Comparison of ENCODE assay signal across 15 mouse cellular contexts in genomic region chr7:133743611-133744010, GRCm38 (mm10). TPM values are rescaled to one million over a fixed set of nuclear protein-coding genes. Genes with fewer than 3 reads are reported as not detected.
DNase-seq lines count a peak whose midpoint lies in the region; ATAC-seq and TF ChIP-seq lines count a peak whose summit lies in the region.
"Had no signal": no experiment of that assay in that cellular context is flagged by ENCODE, and none has a peak within 500 bp of the region (broad histone marks: within the 10 kb centered on the region; RNA-seq: fewer than 3 reads in every experiment).

No protein-coding gene starts in this region.

- ATAC-seq in forebrain, embryonic 14.5 days = no peak
- ATAC-seq in forebrain, embryonic 12.5 days (ENCODE audit: low FRiP score) = no peak
- no peak for ATAC-seq in heart, embryonic 15.5 days (replicated peaks; ENCODE audit: insufficient number of reproducible peaks, insufficient read depth, low FRiP score, low read depth)
- no peak for ATAC-seq in megakaryocyte-erythroid progenitor cell, adult 5-6 weeks (replicated peaks; ENCODE audit: low FRiP score, low TSS enrichment, poor library complexity, severe bottlenecking)

- H3K27ac ChIP-seq in forebrain, embryonic 14.5 days (ENCODE audit: low read depth, low read length) = no peak overlapping the region; the same call in 1 of the 2 replicates
- H3K27ac ChIP-seq in forebrain, embryonic 12.5 days = no peak overlapping the region
- H3K27ac ChIP-seq in heart, embryonic 15.5 days = peak overlapping the region; percentile 85
- no peak overlapping the region for H3K27ac ChIP-seq in MEL (ENCODE audit: control insufficient read depth, low read depth, low read length)
- H3K27ac ChIP-seq: embryonic facial prominence, embryonic 15.5 days; hindbrain, embryonic 12.5 days; liver, embryonic 15.5 days; neural tube, embryonic 12.5 days had no signal

- peaks cover 52% of the 10 kb centered on the region for H3K36me3 ChIP-seq in forebrain, embryonic 14.5 days (ENCODE audit: control insufficient read depth, insufficient read depth, low read length)
- peaks cover 48% of the 10 kb centered on the region for H3K36me3 ChIP-seq in forebrain, embryonic 12.5 days (replicated peaks)
- peaks cover 8% of the 10 kb centered on the region; the same call in 1 of the 2 replicates for H3K36me3 ChIP-seq in heart, embryonic 15.5 days
- peaks cover 0 to 3% of the 10 kb centered on the region in 2 experiments; a peak in 2 of 4 replicates for H3K36me3 ChIP-seq in MEL (ENCODE audit: control insufficient read depth in 1 of 2, insufficient read depth in 2 of 2, low read length in 2 of 2)
- H3K36me3 ChIP-seq: liver, embryonic 15.5 days had no signal

- no peak overlapping the region for H3K4me3 ChIP-seq in forebrain, embryonic 14.5 days (ENCODE audit: low read depth, low read length)
- no peak overlapping the region for H3K4me3 ChIP-seq in forebrain, embryonic 12.5 days (replicated peaks)
- H3K4me3 ChIP-seq in heart, embryonic 15.5 days = no peak overlapping the region
- H3K4me3 ChIP-seq in MEL (ENCODE audit: control insufficient read depth in 1 of 2, insufficient read depth in 1 of 2, low read depth in 2 of 2, low read length in 2 of 2) = no peak overlapping the region
- H3K4me3 ChIP-seq: embryonic facial prominence, embryonic 15.5 days; hindbrain, embryonic 12.5 days; liver, embryonic 15.5 days; neural tube, embryonic 12.5 days had no signal

- no peak for TF ChIP-seq POLR2A in MEL (IDR thresholded peaks at IDR 0.05; ENCODE audit: control insufficient read depth in 1 of 2, insufficient read depth in 1 of 2, low read depth in 1 of 2, low read length in 2 of 2, poor library complexity in 1 of 2)
- no peak for TF ChIP-seq POLR2A in brain, embryonic 14.5 days (IDR thresholded peaks at IDR 0.05; ENCODE audit: borderline replicate concordance, extremely low read depth, insufficient read depth, insufficient read length, poor library complexity, severe bottlenecking)

- 42% methylated on average over 4 of the region's 4 CpGs for WGBS in forebrain, embryonic 14.5 days
- WGBS in forebrain, embryonic 12.5 days = 79% methylated on average over 4 of the region's 4 CpGs
- 28% methylated on average over 4 of the region's 4 CpGs for WGBS in heart, embryonic 15.5 days

- H3K79me2 ChIP-seq in MEL (ENCODE audit: control insufficient read depth, insufficient read depth, low read length, poor library complexity) = no peaks in the 10 kb centered on the region

- no peak for TF ChIP-seq RAD21 in MEL (IDR thresholded peaks at IDR 0.05; ENCODE audit: low read depth, low read length)

- no peak for TF ChIP-seq EP300 in MEL (IDR thresholded peaks at IDR 0.05; ENCODE audit: low read depth in 1 of 2, low read length in 2 of 2)

- peak; percentile 73 for DNase-seq in forebrain, embryonic 14.5 days (ENCODE audit: low spot score)
- no peak for DNase-seq in heart, adult 8-10 months (ENCODE audit: low spot score)
- DNase-seq in MEL (ENCODE audit: low read depth, low spot score) = no peak
- peak; percentile 87 for DNase-seq in brain, embryonic 14.5 days (ENCODE audit: low read depth)
- DNase-seq: cerebellum, postnatal 36 days; kidney, adult 9 months; right cerebral cortex, postnatal 14 days; thymus, postnatal 4 days had no signal

- peaks cover 9% of the 10 kb centered on the region; the same call in 1 of the 2 replicates for H3K4me1 ChIP-seq in forebrain, embryonic 14.5 days (ENCODE audit: control insufficient read depth, insufficient read depth, low read length)
- H3K4me1 ChIP-seq in forebrain, embryonic 12.5 days = no peaks in the 10 kb centered on the region
- peaks cover 46% of the 10 kb centered on the region for H3K4me1 ChIP-seq in heart, embryonic 15.5 days (replicated peaks)
- no peaks in the 10 kb centered on the region; a peak in 1 of 4 replicates for H3K4me1 ChIP-seq in MEL (ENCODE audit: control insufficient read depth in 1 of 2, insufficient read depth in 2 of 2, low read length in 2 of 2)
- H3K4me1 ChIP-seq: embryonic facial prominence, embryonic 15.5 days; hindbrain, embryonic 12.5 days; liver, embryonic 15.5 days; neural tube, embryonic 12.5 days had no signal

- no peak for TF ChIP-seq CTCF in MEL (IDR thresholded peaks at IDR 0.05 in 2 of 3, conservative IDR thresholded peaks at IDR 0.05 in 1 of 3; ENCODE audit: control insufficient read depth in 1 of 3, insufficient read depth in 1 of 3, low read depth in 2 of 3, low read length in 3 of 3, poor library complexity in 1 of 3, severe bottlenecking in 1 of 3)
- TF ChIP-seq CTCF in brain, embryonic 14.5 days (IDR thresholded peaks at IDR 0.05; ENCODE audit: borderline replicate concordance, extremely low read depth, insufficient read depth, insufficient read length) = no peak

- no peak overlapping the region for H3K9ac ChIP-seq in forebrain, embryonic 14.5 days (ENCODE audit: low read length)
- H3K9ac ChIP-seq in forebrain, embryonic 12.5 days = no peak overlapping the region
- peak overlapping the region; percentile 24; the same call in 1 of the 2 replicates for H3K9ac ChIP-seq in heart, embryonic 15.5 days
- H3K9ac ChIP-seq in MEL (ENCODE audit: control insufficient read depth, low read depth, low read length, poor library complexity, severe bottlenecking) = no peak overlapping the region
- H3K9ac ChIP-seq: embryonic facial prominence, embryonic 15.5 days; hindbrain, embryonic 12.5 days; liver, embryonic 15.5 days; neural tube, embryonic 12.5 days had no signal

- H3K27me3 ChIP-seq in forebrain, embryonic 14.5 days (replicated peaks; ENCODE audit: control insufficient read depth, insufficient read depth, low read length) = no peaks in the 10 kb centered on the region
- H3K27me3 ChIP-seq in forebrain, embryonic 12.5 days = no peaks in the 10 kb centered on the region
- no peaks in the 10 kb centered on the region for H3K27me3 ChIP-seq in heart, embryonic 15.5 days
- no peaks in the 10 kb centered on the region for H3K27me3 ChIP-seq in MEL (ENCODE audit: control insufficient read depth in 1 of 2, insufficient read depth in 2 of 2, low read length in 2 of 2)
- H3K27me3 ChIP-seq: embryonic facial prominence, embryonic 15.5 days; hindbrain, embryonic 12.5 days; liver, embryonic 15.5 days; neural tube, embryonic 12.5 days had no signal

- no peaks in the 10 kb centered on the region for H3K9me3 ChIP-seq in forebrain, embryonic 14.5 days (replicated peaks; ENCODE audit: control insufficient read depth, low read length)
- H3K9me3 ChIP-seq in forebrain, embryonic 12.5 days = no peaks in the 10 kb centered on the region
- no peaks in the 10 kb centered on the region for H3K9me3 ChIP-seq in heart, embryonic 15.5 days (replicated peaks)
- H3K9me3 ChIP-seq in MEL (replicated peaks; ENCODE audit: insufficient read depth, low read length) = no peaks in the 10 kb centered on the region
- H3K9me3 ChIP-seq: embryonic facial prominence, embryonic 15.5 days; hindbrain, embryonic 12.5 days; liver, embryonic 15.5 days; neural tube, embryonic 12.5 days had no signal

- H3K4me2 ChIP-seq in forebrain, embryonic 14.5 days (ENCODE audit: low read length) = no peak overlapping the region
- H3K4me2 ChIP-seq in forebrain, embryonic 12.5 days = no peak overlapping the region
- H3K4me2 ChIP-seq in heart, embryonic 15.5 days = no peak overlapping the region
- H3K4me2 ChIP-seq: embryonic facial prominence, embryonic 15.5 days; hindbrain, embryonic 12.5 days; liver, embryonic 15.5 days; neural tube, embryonic 12.5 days had no signal

RNA-seq across cellular contexts. Expression of gene Fank1, which starts 33.0 kb away (rescaled TPM):
- polyA plus RNA-seq in forebrain, embryonic 14.5 days (2014; fragmentation: Nextera tagmentation; extraction: Ambion mirVana) = 4.2 and 4.5 TPM in 2 replicates
- 1.5 TPM in 2 replicates for polyA plus RNA-seq in forebrain, embryonic 12.5 days (2016; fragmentation: Nextera tagmentation; extraction: Ambion mirVana)
- polyA plus RNA-seq in heart, embryonic 15.5 days (2015; fragmentation: Nextera tagmentation; extraction: Ambion mirVana) = 0.18 and 0.19 TPM in 2 replicates
- not detected for total RNA-seq in heart, adult 8-10 months (2022)
- total RNA-seq in MEL (2012; rRNA removed) = 0.88 and 1.8 TPM in 2 replicates
- polyA plus RNA-seq in MEL (2012; ENCODE audit: insufficient read depth in 1 of 2, insufficient read length in 2 of 2, low read depth in 1 of 2, low replicate concordance in 2 of 2, missing spikeins in 1 of 2) = under 1 TPM in 1 of 2 experiments, not detected in 1; 0.17 TPM
- polyA plus RNA-seq in brain, embryonic 14.5 days (2012; rRNA removed) = 4.4 and 4.7 TPM in 2 replicates
- total RNA-seq in megakaryocyte-erythroid progenitor cell, adult 5-6 weeks (2014; fragmentation: Nextera tagmentation) = not detected in 2 replicates
- not detected in 2 replicates for total RNA-seq in megakaryocyte-erythroid progenitor cell, adult 5-6 weeks (2017)
- polyA plus RNA-seq: liver, embryonic 15.5 days had no signal

RNA-seq across cellular contexts. Expression of gene Uros, which starts 33.7 kb away (rescaled TPM):
- polyA plus RNA-seq in forebrain, embryonic 14.5 days (2014; fragmentation: Nextera tagmentation; extraction: Ambion mirVana) = 62.6 TPM in 2 replicates
- polyA plus RNA-seq in forebrain, embryonic 12.5 days (2016; fragmentation: Nextera tagmentation; extraction: Ambion mirVana) = 39.2 and 40.3 TPM in 2 replicates
- polyA plus RNA-seq in heart, embryonic 15.5 days (2015; fragmentation: Nextera tagmentation; extraction: Ambion mirVana) = 27.9 and 31.1 TPM in 2 replicates
- 10 to 100 TPM; 22.1 to 25.5 (median 23.2) TPM for total RNA-seq in heart, adult 8-10 months (2022)
- 12.3 and 17.5 TPM in 2 replicates for total RNA-seq in MEL (2012; rRNA removed)
- polyA plus RNA-seq in MEL (2012; ENCODE audit: insufficient read depth in 1 of 2, insufficient read length in 2 of 2, low read depth in 1 of 2, low replicate concordance in 2 of 2, missing spikeins in 1 of 2) = 10 to 100 TPM in 1 of 2 experiments, not detected in 1; 22.0 TPM
- polyA plus RNA-seq in brain, embryonic 14.5 days (2012; rRNA removed) = 34.9 and 47.5 TPM in 2 replicates
- 63.6 and 75.9 TPM in 2 replicates for total RNA-seq in megakaryocyte-erythroid progenitor cell, adult 5-6 weeks (2014; fragmentation: Nextera tagmentation)
- total RNA-seq in megakaryocyte-erythroid progenitor cell, adult 5-6 weeks (2017) = 42.4 and 82.1 TPM in 2 replicates

RNA-seq across cellular contexts. Expression of gene Bccip, which starts 34.5 kb away (rescaled TPM):
- 108 and 113 TPM in 2 replicates for polyA plus RNA-seq in forebrain, embryonic 14.5 days (2014; fragmentation: Nextera tagmentation; extraction: Ambion mirVana)
- polyA plus RNA-seq in forebrain, embryonic 12.5 days (2016; fragmentation: Nextera tagmentation; extraction: Ambion mirVana) = 160 and 161 TPM in 2 replicates
- 82.7 and 84.2 TPM in 2 replicates for polyA plus RNA-seq in heart, embryonic 15.5 days (2015; fragmentation: Nextera tagmentation; extraction: Ambion mirVana)
- 10 to 100 TPM; 48.8 to 59.6 (median 59.1) TPM for total RNA-seq in heart, adult 8-10 months (2022)
- total RNA-seq in MEL (2012; rRNA removed) = 86.2 and 91.0 TPM in 2 replicates
- polyA plus RNA-seq in MEL (2012; ENCODE audit: insufficient read depth in 1 of 2, insufficient read length in 2 of 2, low read depth in 1 of 2, low replicate concordance in 2 of 2, missing spikeins in 1 of 2) = 100 to 1,000 TPM in 1 of 2 experiments, not detected in 1; 150 TPM
- 67.9 and 69.9 TPM in 2 replicates for polyA plus RNA-seq in brain, embryonic 14.5 days (2012; rRNA removed)
- total RNA-seq in megakaryocyte-erythroid progenitor cell, adult 5-6 weeks (2014; fragmentation: Nextera tagmentation) = 163 and 166 TPM in 2 replicates
- 224 and 247 TPM in 2 replicates for total RNA-seq in megakaryocyte-erythroid progenitor cell, adult 5-6 weeks (2017)

RNA-seq across cellular contexts. Expression of gene Dhx32, which starts 38.9 kb away (rescaled TPM):
- polyA plus RNA-seq in forebrain, embryonic 14.5 days (2014; fragmentation: Nextera tagmentation; extraction: Ambion mirVana) = 55.1 and 56.9 TPM in 2 replicates
- 55.7 and 60.5 TPM in 2 replicates for polyA plus RNA-seq in forebrain, embryonic 12.5 days (2016; fragmentation: Nextera tagmentation; extraction: Ambion mirVana)
- 30.4 and 31.3 TPM in 2 replicates for polyA plus RNA-seq in heart, embryonic 15.5 days (2015; fragmentation: Nextera tagmentation; extraction: Ambion mirVana)
- total RNA-seq in heart, adult 8-10 months (2022) = 10 to 100 TPM; 42.9 to 61.1 (median 50.7) TPM
- total RNA-seq in MEL (2012; rRNA removed) = 23.9 and 27.1 TPM in 2 replicates
- 10 to 100 TPM in 1 of 2 experiments, not detected in 1; 25.6 TPM for polyA plus RNA-seq in MEL (2012; ENCODE audit: insufficient read depth in 1 of 2, insufficient read length in 2 of 2, low read depth in 1 of 2, low replicate concordance in 2 of 2, missing spikeins in 1 of 2)
- polyA plus RNA-seq in brain, embryonic 14.5 days (2012; rRNA removed) = 31.6 and 35.3 TPM in 2 replicates
- total RNA-seq in megakaryocyte-erythroid progenitor cell, adult 5-6 weeks (2014; fragmentation: Nextera tagmentation) = 19.6 and 25.9 TPM in 2 replicates
- 23.0 and 27.7 TPM in 2 replicates for total RNA-seq in megakaryocyte-erythroid progenitor cell, adult 5-6 weeks (2017)

Comparison
In these comparisons a context has a peak if more than half of its experiments do, and no peak if none do; other contexts are left out.
1. DNase-seq: peak in forebrain, embryonic 14.5 days (single experiment) and brain, embryonic 14.5 days (single experiment); none in heart, adult 8-10 months (single experiment) and MEL (single experiment).